In the genomic region with DNA sequence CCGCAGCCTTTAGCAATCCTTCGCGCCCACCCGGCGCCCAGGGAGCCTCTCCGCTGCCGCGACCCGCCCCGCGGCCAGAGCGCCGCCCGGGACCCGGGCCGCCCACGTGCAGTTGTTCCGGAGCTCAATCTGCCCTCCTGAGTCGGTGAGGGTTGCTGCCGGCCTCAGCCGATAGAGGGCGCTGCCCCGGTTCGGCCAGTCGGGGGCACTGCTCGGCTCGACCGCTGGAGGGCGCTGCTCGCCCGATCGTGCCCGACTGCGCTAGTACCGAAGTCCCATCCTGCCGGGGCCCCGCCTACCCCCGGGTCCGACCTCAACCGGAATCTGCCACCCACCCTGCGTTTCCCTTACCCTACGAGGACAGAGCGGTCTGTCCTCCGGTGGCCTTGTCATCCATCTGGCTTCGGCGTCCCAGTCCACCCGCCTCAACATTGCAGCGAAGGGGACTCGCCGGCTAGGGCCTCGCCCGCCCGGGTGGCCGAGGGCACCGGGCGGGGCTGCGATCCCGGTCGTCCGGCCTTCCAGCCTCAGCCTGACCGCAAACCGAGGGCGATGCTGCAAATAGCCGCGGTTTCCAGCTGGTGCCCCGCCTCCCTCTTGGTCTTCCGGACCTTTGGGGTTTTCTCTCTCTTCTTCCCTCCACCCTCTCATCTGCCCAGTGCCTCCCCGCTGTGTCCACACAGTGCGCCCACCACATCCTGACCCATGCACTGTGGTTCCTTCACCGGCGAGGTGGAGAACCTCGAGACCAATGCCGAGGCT, we compare ENCODE assay signal across 8 mouse cellular contexts. TPM values are rescaled to one million over a fixed set of nuclear protein-coding genes. Genes with fewer than 3 reads are reported as not detected.
A peak's percentile ranks its signal among the peaks of the same experiment; 100 is the strongest.
DNase-seq lines count a peak whose midpoint lies in the region; ATAC-seq and TF ChIP-seq lines count a peak whose summit lies in the region.

No protein-coding gene starts in this region.

- H3K36me3 ChIP-seq in G1E (replicated peaks), result no peaks in the 10 kb centered on the region
- H3K36me3 ChIP-seq in forebrain, embryonic 15.5 days, result no peaks in the 10 kb centered on the region
- H3K36me3 ChIP-seq in neural tube, embryonic 14.5 days (ENCODE audit: control insufficient read depth, insufficient read depth, low read length), result no peaks in the 10 kb centered on the region
- H3K36me3 ChIP-seq in testis, adult 2 months (ENCODE audit: control insufficient read depth, insufficient read depth, low read length), result no peaks in the 10 kb centered on the region

- under 1% methylated on average over 73 of the region's 73 CpGs for WGBS in forebrain, embryonic 15.5 days
- under 1% methylated on average over 72 of the region's 73 CpGs for WGBS in neural tube, embryonic 14.5 days

- H3K4me3 ChIP-seq in G1E (ENCODE audit: low read depth, low read length), result peak overlapping the region; percentile 73
- H3K4me3 ChIP-seq in forebrain, embryonic 15.5 days, result peak overlapping the region; percentile 51
- peak overlapping the region; percentile 39 for H3K4me3 ChIP-seq in neural tube, embryonic 14.5 days (ENCODE audit: low read depth, low read length)
- peak overlapping the region; percentile 93 for H3K4me3 ChIP-seq in testis, adult 2 months (ENCODE audit: control insufficient read depth, low read depth, low read length)

- H3K9ac ChIP-seq in forebrain, embryonic 15.5 days (replicated peaks), result peak overlapping the region; percentile 60
- H3K9ac ChIP-seq in neural tube, embryonic 14.5 days (replicated peaks; ENCODE audit: low read depth, low read length), result peak overlapping the region; percentile 39

- peak overlapping the region; percentile 91 for H3K4me2 ChIP-seq in forebrain, embryonic 15.5 days (replicated peaks)
- peak overlapping the region; percentile 86 for H3K4me2 ChIP-seq in neural tube, embryonic 14.5 days (ENCODE audit: low read depth, low read length)

- no peak for ATAC-seq in G1E (ENCODE audit: extremely low read depth, insufficient number of reproducible peaks, low FRiP score, poor library complexity, severe bottlenecking)
- ATAC-seq in forebrain, embryonic 15.5 days (replicated peaks), result peak; percentile 64
- ATAC-seq in neural tube, embryonic 14.5 days (ENCODE audit: low read depth), result peak; percentile 62

- peak; percentile 99 for TF ChIP-seq CTCF in G1E (IDR thresholded peaks at IDR 0.05; ENCODE audit: low read depth, low read length)
- peak; percentile 100 for TF ChIP-seq CTCF in testis, adult 2 months (IDR thresholded peaks at IDR 0.05; ENCODE audit: control insufficient read depth, insufficient read depth, insufficient replicate concordance, low read depth, low read length)

- H3K27ac ChIP-seq in forebrain, embryonic 15.5 days (replicated peaks), result no peak overlapping the region
- H3K27ac ChIP-seq in neural tube, embryonic 14.5 days (ENCODE audit: low read depth, low read length), result peak overlapping the region; percentile 28; the same call in 1 of the 2 replicates
- H3K27ac ChIP-seq in testis, adult 2 months (ENCODE audit: control insufficient read depth, insufficient read depth, low read depth, low read length), result peak overlapping the region; percentile 79

- no peaks in the 10 kb centered on the region for H3K9me3 ChIP-seq in G1E (replicated peaks)
- no peaks in the 10 kb centered on the region for H3K9me3 ChIP-seq in forebrain, embryonic 15.5 days
- H3K9me3 ChIP-seq in neural tube, embryonic 14.5 days (ENCODE audit: control insufficient read depth, low read length), result no peaks in the 10 kb centered on the region

- peaks cover 29% of the 10 kb centered on the region for H3K4me1 ChIP-seq in G1E (ENCODE audit: insufficient read depth, low read depth, low read length)
- H3K4me1 ChIP-seq in forebrain, embryonic 15.5 days, result peaks cover 22% of the 10 kb centered on the region
- 0 out of 2 replicates have a peak, but pooled peaks cover 6% of the 10 kb centered on the region for H3K4me1 ChIP-seq in neural tube, embryonic 14.5 days (ENCODE audit: control insufficient read depth, insufficient read depth, low read length)
- H3K4me1 ChIP-seq in testis, adult 2 months (ENCODE audit: control insufficient read depth, insufficient read depth, low read length), result peaks cover 6% of the 10 kb centered on the region

- peak; percentile 81 for DNase-seq in G1E (ENCODE audit: low spot score)
- peak; percentile 83 for DNase-seq in cerebellum, adult 11-12 months
- DNase-seq in heart, postnatal 25 days (ENCODE audit: low spot score), result peak; percentile 86
- peak; percentile 82 to 91 for DNase-seq in layer of hippocampus, adult 18-20 months (ENCODE audit: low spot score in 2 of 2)
- peak; percentile 90 to 92 for DNase-seq in lung, adult 18-20 months

- intact Hi-C loops in heart, postnatal 25 days (cut with DNase I), result loop anchor here (2.0 to 5.0 kb wide), 4 partner anchors 33 to 262 kb away; partner anchors contain the start of gene Slc35b1

- H3K27me3 ChIP-seq in G1E (ENCODE audit: insufficient read depth, low read length), result peaks cover 57% of the 10 kb centered on the region
- H3K27me3 ChIP-seq in forebrain, embryonic 15.5 days, result no peaks in the 10 kb centered on the region
- no peaks in the 10 kb centered on the region for H3K27me3 ChIP-seq in neural tube, embryonic 14.5 days (ENCODE audit: control insufficient read depth, insufficient read depth, low read length)
- H3K27me3 ChIP-seq in testis, adult 2 months (ENCODE audit: control insufficient read depth, insufficient read depth, low read length), result no peaks in the 10 kb centered on the region

- no peak; the same call in 1 of the 2 replicates for TF ChIP-seq POLR2A in testis, adult 2 months (IDR thresholded peaks at IDR 0.05; ENCODE audit: control insufficient read depth, low read depth, low read length)

RNA-seq across cellular contexts. Expression of gene Tac4, which starts 2.1 kb away (rescaled TPM):
- total RNA-seq in G1E (2014; fragmentation: Nextera tagmentation) (not detected in 2 replicates), G1E (2017) (0.11 and 0.29 TPM in 2 replicates)
- not detected in 2 replicates for polyA plus RNA-seq in G1E (2012)
- polyA plus RNA-seq in forebrain, embryonic 15.5 days (2015; fragmentation: Nextera tagmentation; extraction: Ambion mirVana), result not detected in 2 replicates
- total RNA-seq in heart, postnatal 25 days (2021), result not detected
- total RNA-seq in layer of hippocampus, adult 18-20 months (2021), result not detected
- polyA plus RNA-seq in neural tube, embryonic 14.5 days (2014; fragmentation: Nextera tagmentation; extraction: Ambion mirVana), result 0.21 and 0.22 TPM in 2 replicates
- not detected in 2 replicates for polyA plus RNA-seq in testis, adult 2 months (2012; rRNA removed)

RNA-seq across cellular contexts. Expression of gene Kat7, which starts 50.8 kb away (rescaled TPM):
- total RNA-seq in G1E (2014; fragmentation: Nextera tagmentation) (144 and 154 TPM in 2 replicates), G1E (2017) (63.5 and 66.5 TPM in 2 replicates)
- polyA plus RNA-seq in G1E (2012), result 33.6 and 36.2 TPM in 2 replicates
- polyA plus RNA-seq in forebrain, embryonic 15.5 days (2015; fragmentation: Nextera tagmentation; extraction: Ambion mirVana), result 75.7 and 75.9 TPM in 2 replicates
- 10 to 100 TPM; 26.9 to 28.5 TPM for total RNA-seq in heart, postnatal 25 days (2021)
- 10 to 100 TPM; 76.5 to 82.0 TPM for total RNA-seq in layer of hippocampus, adult 18-20 months (2021)
- polyA plus RNA-seq in neural tube, embryonic 14.5 days (2014; fragmentation: Nextera tagmentation; extraction: Ambion mirVana), result 55.5 and 65.3 TPM in 2 replicates
- polyA plus RNA-seq in testis, adult 2 months (2012; rRNA removed), result 89.5 and 93.1 TPM in 2 replicates

Comparison
In these comparisons a context has a peak if more than half of its experiments do, and no peak if none do; other contexts are left out.
1. H3K4me3 ChIP-seq: peak in every context shown above with its lines; median percentile 93 in testis, adult 2 months; 73 in G1E; 51 in forebrain, embryonic 15.5 days; 39 in neural tube, embryonic 14.5 days.